Mouse (Mus musculus): ENCODE measurements around the gene Pik3cd. TPM values are rescaled to one million over a fixed set of nuclear protein-coding genes. Genes with fewer than 3 reads are reported as not detected.

Pik3cd gene
- polyA plus RNA-seq, 1 experiment: 3.6 TPM

- TF ChIP-seq POLR2A (IDR thresholded peaks at IDR 0.05; ENCODE audit: low read depth, low read length) (peak; percentile 66), CTCF (IDR thresholded peaks at IDR 0.05; ENCODE audit: borderline replicate concordance, insufficient read depth, low read length) (no peak)
Observed at GRCm38 (mm10) chr4:149675378-149676261, 26.8 kb downstream of the Pik3cd start.

DNA sequence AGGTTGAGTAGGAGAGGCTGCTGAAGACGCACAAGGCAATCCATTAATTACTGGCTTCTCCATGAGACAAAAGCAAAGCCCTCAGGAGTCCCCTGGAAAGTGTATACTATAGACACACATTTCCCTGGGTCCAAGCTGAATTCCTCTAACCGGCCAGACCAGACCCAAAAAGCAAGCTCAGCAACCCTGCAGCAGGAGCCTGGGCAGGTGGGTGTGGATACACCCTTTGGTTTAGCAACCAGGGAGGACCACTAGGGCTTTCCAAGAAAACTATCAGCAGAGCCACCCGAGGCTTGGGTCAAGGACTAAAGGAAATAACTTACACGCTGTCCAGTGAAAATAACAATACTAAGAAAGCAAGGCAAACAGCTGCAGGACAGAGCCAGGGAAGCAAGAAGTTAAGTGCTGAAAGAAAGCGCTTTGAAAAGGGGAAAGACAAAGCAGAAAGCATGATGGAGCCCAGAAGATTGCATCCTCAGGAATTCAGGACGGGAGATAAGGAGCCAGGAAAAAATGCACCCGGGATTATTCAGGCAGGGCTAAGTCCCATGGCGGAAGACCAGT lies 27.5 kb downstream of the Pik3cd start:
- H3K27ac ChIP-seq (ENCODE audit: insufficient read depth, low read length): no peak overlapping the region
- peak overlapping the region; percentile 58 for H3K4me3 ChIP-seq (ENCODE audit: insufficient read depth, low read length)
- TF ChIP-seq CTCF (IDR thresholded peaks at IDR 0.05; ENCODE audit: borderline replicate concordance, insufficient read depth, low read length): no peak
- TF ChIP-seq POLR2A (IDR thresholded peaks at IDR 0.05; ENCODE audit: low read depth, low read length): no peak
- no peaks in the 10 kb centered on the region for H3K4me1 ChIP-seq (ENCODE audit: control insufficient read depth, insufficient read depth, low read length)

More at GRCm38 (mm10) chr4:149675378-149676261, 26.8 kb downstream of the Pik3cd start:
- H3K4me3 ChIP-seq (ENCODE audit: insufficient read depth, low read length): peak overlapping the region; percentile 58
- H3K4me1 ChIP-seq (ENCODE audit: control insufficient read depth, insufficient read depth, low read length): no peaks in the 10 kb centered on the region
- no peak overlapping the region for H3K27ac ChIP-seq (ENCODE audit: insufficient read depth, low read length)

GRCm38 (mm10) chr4:149672747-149673146 lies 29.6 kb downstream of the Pik3cd start:
- Histone ChIP-seq H3K27ac (ENCODE audit: insufficient read depth, low read length) (no peak overlapping the region), H3K4me3 (ENCODE audit: insufficient read depth, low read length) (no peak overlapping the region), H3K4me1 (ENCODE audit: control insufficient read depth, insufficient read depth, low read length) (no peaks in the 10 kb centered on the region)
- TF ChIP-seq CTCF (IDR thresholded peaks at IDR 0.05; ENCODE audit: borderline replicate concordance, insufficient read depth, low read length) (no peak), POLR2A (IDR thresholded peaks at IDR 0.05; ENCODE audit: low read depth, low read length) (no peak)

DNA sequence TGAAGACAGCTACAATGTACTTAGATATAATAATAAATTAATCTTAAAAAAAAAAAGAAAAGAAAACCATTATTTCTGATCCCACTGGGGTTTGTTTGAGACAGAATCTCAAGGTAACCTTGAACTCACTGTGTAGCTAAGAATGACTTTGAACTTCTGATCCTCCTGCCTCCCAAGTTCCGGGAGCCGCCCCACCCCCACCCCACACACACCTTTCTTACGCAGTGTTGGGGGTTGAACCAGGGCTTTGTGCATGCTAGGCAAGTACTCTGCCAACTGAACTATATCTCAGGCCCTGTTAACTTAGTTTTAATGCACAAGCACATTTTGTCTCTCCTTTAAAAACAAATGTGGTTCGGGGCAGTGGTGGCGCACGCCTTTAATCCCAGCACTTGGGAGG lies 31.2 kb downstream of the Pik3cd start:
- Histone ChIP-seq H3K4me1 (ENCODE audit: control insufficient read depth, insufficient read depth, low read length) (no peaks in the 10 kb centered on the region), H3K27ac (ENCODE audit: insufficient read depth, low read length) (no peak overlapping the region), H3K4me3 (ENCODE audit: insufficient read depth, low read length) (no peak overlapping the region)
- TF ChIP-seq POLR2A (IDR thresholded peaks at IDR 0.05; ENCODE audit: low read depth, low read length) (no peak), CTCF (IDR thresholded peaks at IDR 0.05; ENCODE audit: borderline replicate concordance, insufficient read depth, low read length) (no peak)

DNA sequence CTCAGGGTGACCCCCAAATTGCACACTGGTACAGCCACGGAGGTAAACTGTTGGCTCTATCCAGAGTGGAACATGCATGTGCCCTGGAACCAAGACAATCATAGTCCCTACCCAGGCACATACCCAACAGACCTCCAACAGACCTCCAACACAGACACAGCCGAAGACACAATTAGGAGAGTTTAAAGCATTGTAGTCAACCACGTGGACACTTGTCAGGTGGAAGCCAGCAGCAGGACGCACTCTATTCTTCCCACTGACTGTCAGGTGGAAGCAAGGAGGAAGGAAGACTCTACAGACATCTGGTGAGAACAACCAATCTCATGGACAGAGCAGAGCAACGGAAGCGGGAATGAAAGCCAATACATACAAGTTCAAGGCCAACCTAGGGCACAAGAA lies 36.7 kb downstream of the Pik3cd start:
- Histone ChIP-seq H3K4me3 (ENCODE audit: insufficient read depth, low read length) (no peak overlapping the region), H3K4me1 (ENCODE audit: control insufficient read depth, insufficient read depth, low read length) (no peaks in the 10 kb centered on the region), H3K27ac (ENCODE audit: insufficient read depth, low read length) (no peak overlapping the region)
- TF ChIP-seq POLR2A (IDR thresholded peaks at IDR 0.05; ENCODE audit: low read depth, low read length) (no peak), CTCF (IDR thresholded peaks at IDR 0.05; ENCODE audit: borderline replicate concordance, insufficient read depth, low read length) (no peak)

- Histone ChIP-seq H3K4me3 (ENCODE audit: insufficient read depth, low read length) (no peak overlapping the region), H3K27ac (ENCODE audit: insufficient read depth, low read length) (no peak overlapping the region), H3K4me1 (ENCODE audit: control insufficient read depth, insufficient read depth, low read length) (no peaks in the 10 kb centered on the region)
- TF ChIP-seq POLR2A (IDR thresholded peaks at IDR 0.05; ENCODE audit: low read depth, low read length) (no peak), CTCF (IDR thresholded peaks at IDR 0.05; ENCODE audit: borderline replicate concordance, insufficient read depth, low read length) (no peak)
Observed at GRCm38 (mm10) chr4:149665016-149665691, 37.2 kb downstream of the Pik3cd start.

DNA sequence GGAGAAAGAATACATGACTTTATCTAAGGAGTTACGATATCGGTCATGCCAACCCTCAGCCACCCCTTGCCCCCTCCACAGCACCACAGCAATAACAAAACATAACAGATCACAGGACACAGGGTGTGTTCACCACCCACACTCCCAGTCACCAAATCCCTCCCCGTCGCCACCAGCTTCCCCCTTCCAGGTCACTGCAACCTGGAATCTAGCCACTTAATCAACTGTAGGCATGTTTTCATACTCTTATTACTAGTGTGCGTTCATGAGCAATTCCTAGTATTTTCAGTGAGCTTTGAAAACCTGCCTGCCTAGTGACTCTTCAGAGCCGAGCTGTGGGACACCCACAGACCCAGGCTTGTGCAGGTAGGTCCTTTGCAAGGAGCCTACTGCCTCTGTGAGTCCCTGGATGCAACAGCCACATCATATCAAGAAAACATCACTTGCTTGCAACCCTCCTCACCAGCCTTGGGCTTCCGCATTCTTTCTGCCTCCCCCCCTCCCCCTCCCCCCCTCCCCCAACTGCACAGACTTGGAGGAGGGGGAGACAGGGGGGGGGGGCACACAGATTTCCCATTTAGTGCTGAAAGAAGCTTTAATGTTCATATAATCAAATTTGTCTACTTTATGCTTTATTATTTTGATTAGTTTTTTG lies 38.4 kb downstream of the Pik3cd start:
- Histone ChIP-seq H3K4me1 (ENCODE audit: control insufficient read depth, insufficient read depth, low read length) (no peaks in the 10 kb centered on the region), H3K4me3 (ENCODE audit: insufficient read depth, low read length) (no peak overlapping the region), H3K27ac (ENCODE audit: insufficient read depth, low read length) (no peak overlapping the region)
- TF ChIP-seq CTCF (IDR thresholded peaks at IDR 0.05; ENCODE audit: borderline replicate concordance, insufficient read depth, low read length) (no peak), POLR2A (IDR thresholded peaks at IDR 0.05; ENCODE audit: low read depth, low read length) (no peak)

GRCm38 (mm10) chr4:149661967-149662589 lies 40.3 kb downstream of the Pik3cd start:
- Histone ChIP-seq H3K4me3 (ENCODE audit: insufficient read depth, low read length) (no peak overlapping the region), H3K4me1 (ENCODE audit: control insufficient read depth, insufficient read depth, low read length) (no peaks in the 10 kb centered on the region), H3K27ac (ENCODE audit: insufficient read depth, low read length) (no peak overlapping the region)
- TF ChIP-seq POLR2A (IDR thresholded peaks at IDR 0.05; ENCODE audit: low read depth, low read length): no peak
- no peak for TF ChIP-seq CTCF (IDR thresholded peaks at IDR 0.05; ENCODE audit: borderline replicate concordance, insufficient read depth, low read length)

DNA sequence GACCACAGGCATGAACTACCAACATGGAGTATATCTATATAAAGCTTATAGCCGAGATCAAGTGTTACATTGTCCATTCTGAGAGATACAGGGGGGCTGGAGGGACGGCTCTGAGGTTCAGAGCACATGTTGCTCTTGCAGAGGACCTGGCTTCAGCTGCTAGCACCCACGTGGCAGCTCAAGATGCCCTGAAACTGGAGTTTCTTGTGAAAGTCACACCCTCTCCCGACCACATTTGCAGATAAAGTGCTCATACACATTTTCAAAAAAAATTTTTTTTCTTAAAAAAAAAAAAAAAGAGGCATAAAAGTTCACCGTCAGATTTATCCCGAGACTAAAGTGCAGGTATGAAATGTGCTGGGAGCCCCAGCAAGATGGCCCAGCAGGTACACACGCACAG lies 41.8 kb downstream of the Pik3cd start:
- Histone ChIP-seq H3K27ac (ENCODE audit: insufficient read depth, low read length) (no peak overlapping the region), H3K4me3 (ENCODE audit: insufficient read depth, low read length) (no peak overlapping the region), H3K4me1 (ENCODE audit: control insufficient read depth, insufficient read depth, low read length) (no peaks in the 10 kb centered on the region)
- no peak for TF ChIP-seq CTCF (IDR thresholded peaks at IDR 0.05; ENCODE audit: borderline replicate concordance, insufficient read depth, low read length)

Data from embryonic fibroblast, embryonic 13.5 days (primary cell).